Mouse (Mus musculus) embryo, embryonic 11 days (tissue): ENCODE measurements around the gene Ces1e.
"Not testable (repeated sequence)": the region's sequence is repeated elsewhere in the genome, so short reads cannot be mapped to it uniquely, and the experiment has no call there.

Source experiments
- DNase-seq: peaks from one replicate; pipeline ENCODE4 v3.0.0-alpha.2; 2015

The Ces1e gene

GRCm38 (mm10) chr8:93229446-93229845 is at the start of gene Ces1e:
Gene Ces1e (minus strand): TSS chr8:93229619.
- no peak for DNase-seq

DNA sequence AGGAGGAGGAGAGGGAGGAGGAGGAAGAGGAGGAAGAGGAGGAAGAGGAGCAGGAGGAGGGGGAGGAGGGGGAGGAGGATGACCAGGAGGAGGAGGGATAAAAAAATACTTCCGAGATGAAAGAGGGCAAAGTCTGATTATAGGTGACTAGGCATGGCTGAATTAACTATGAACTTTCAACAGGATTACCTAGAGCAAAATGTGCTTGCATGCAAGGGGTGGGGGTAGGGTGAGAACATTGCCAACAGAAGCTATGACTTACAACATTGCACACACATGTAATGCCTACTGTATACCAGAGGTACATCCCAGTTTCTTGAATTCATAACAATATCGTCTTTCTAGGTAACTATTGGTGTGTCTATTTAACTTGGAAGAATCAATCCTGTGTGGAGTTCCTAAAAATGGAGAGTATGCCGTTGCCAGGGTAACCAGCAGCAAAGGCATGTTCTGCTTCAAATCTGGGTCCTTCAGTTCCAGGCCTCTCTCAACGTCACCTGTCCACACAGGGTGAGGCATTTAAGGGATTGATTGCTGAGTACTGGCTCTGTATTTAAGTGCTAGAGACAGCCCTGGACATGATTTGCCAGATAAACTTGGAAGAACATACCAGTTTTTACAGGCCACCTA is 48.9 kb upstream of the Ces1e start:
- DNase-seq = no peak

- DNase-seq = no peak
Observed at GRCm38 (mm10) chr8:93274609-93275008, 45.2 kb upstream of the Ces1e start.

DNA sequence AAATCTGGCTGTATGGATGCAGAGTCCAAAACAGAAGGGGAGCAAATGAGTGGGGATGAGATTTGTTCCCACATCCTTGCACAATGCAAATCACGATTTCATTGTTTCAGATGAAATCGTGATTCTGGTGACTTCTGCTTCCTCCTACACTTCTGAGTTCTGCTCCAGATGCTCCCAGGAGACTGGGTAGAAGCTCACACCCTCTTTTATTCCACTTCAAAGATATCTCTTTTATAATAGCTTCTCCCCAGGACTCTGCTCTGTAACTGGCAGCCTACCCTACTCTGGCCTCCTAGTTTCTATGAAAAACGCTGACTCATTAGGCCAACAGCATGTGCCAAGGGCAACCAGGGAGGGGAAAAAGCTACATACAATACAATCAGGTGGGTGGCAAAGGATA is 43.9 kb upstream of the Ces1e start:
- no peak for DNase-seq

GRCm38 (mm10) chr8:93272686-93273085 is 43.3 kb upstream of the Ces1e start:
- no peak for DNase-seq

- no peak for DNase-seq
Observed at GRCm38 (mm10) chr8:93261436-93261835, 32.0 kb upstream of the Ces1e start.

GRCm38 (mm10) chr8:93252400-93252925 is 23.0 kb upstream of the Ces1e start:
- DNase-seq = no peak

GRCm38 (mm10) chr8:93246057-93246456 is 16.6 kb upstream of the Ces1e start:
- DNase-seq = no peak

DNA sequence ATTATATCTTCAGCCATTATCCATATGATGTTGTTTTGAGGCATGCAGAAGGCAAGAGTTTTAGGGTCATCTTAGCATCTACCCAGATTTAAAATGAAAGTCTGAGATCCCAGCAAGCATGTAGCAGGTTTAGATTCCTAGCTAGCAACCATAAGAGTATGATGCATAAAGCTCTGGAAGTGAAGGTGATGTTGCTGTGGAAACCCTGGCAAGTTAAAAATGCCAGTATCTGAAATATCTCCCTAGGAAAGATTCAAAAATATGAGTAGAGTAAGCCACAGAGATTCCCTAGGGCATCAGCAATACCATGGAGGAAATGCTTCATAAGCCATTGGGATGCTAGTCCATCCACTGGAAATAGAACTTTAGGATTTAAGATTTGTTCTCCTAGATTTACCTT is 10.5 kb upstream of the Ces1e start:
- DNase-seq = no peak

DNA sequence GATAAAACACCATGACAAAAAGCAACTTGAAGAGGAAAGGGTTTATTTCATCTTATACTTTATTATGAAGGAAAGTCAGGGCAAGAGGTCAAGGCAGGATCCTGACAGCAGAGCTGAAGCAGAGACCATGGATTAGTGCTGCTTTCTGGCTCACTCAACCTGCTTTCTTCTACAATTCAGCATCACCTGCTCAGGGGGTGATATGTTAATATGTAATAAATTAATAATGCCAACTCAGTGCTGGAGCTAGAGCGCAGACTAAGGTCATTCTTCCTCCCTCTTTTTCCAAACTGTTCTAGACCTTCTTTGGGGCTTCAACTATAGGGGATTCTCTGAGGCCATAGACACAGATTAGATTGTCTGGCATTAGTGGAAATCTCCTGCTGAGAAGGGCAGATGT is 6.3 kb upstream of the Ces1e start:
- no peak for DNase-seq

- no peak for DNase-seq
Observed at GRCm38 (mm10) chr8:93234706-93235105, 5.3 kb upstream of the Ces1e start.

GRCm38 (mm10) chr8:93234068-93234467 is 4.6 kb upstream of the Ces1e start:
- DNase-seq = no peak

DNA sequence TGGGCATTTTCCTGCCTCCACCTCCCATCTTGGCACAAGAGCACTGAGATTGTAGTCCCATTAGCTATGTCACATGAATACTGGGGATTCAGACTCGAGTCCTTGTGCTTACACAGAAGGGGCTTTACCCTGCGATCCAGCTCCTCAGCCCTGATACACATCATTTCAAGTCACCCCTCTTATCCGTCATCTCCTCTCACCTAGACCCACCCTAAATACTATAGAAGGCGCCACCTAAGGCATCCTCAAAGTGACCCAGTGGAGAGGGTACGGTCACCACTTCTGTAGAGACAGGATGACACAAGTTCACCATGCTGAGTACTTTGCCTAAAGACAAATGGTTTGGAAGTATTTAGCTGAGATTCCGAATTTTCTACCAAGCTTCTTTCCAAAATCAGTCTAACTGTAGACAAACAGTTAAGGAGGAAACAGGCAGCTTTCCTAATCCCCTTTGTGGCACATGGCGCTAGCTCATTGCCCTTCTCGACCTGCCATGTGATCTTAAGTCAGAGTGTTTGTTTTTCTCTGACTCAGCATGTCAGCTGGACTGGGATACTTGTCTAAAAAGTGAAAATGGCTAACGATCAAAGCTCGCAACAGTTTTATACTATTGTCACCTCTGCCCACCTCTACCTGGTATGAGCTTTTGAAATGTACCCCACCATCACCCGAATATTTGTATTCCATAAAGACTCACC is 597 bp downstream of the Ces1e start:
- peak; percentile 5 for DNase-seq

- not testable (repeated sequence) for DNase-seq
Observed at GRCm38 (mm10) chr8:93226471-93226870, 2.9 kb downstream of the Ces1e start.

DNA sequence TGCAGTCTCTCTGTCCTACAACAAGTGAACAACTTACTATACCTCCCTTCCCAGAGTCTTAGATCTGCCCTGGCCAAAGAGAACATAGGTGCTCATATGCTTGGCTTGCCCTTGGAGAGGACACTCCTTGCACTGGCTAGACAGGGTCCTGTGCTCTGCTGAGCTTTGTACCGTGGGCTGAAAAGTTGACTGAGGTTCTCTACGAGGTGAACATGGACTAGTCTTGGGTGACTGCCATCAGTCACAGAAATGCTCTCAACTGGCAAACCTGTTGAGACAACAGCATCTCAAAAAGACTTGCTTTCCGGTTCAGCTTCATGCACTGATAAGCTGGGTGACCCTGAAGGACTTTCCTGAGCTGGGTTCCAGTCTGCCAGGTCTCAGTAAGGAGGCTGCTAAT is 7.5 kb downstream of the Ces1e start:
- DNase-seq = no peak

DNA sequence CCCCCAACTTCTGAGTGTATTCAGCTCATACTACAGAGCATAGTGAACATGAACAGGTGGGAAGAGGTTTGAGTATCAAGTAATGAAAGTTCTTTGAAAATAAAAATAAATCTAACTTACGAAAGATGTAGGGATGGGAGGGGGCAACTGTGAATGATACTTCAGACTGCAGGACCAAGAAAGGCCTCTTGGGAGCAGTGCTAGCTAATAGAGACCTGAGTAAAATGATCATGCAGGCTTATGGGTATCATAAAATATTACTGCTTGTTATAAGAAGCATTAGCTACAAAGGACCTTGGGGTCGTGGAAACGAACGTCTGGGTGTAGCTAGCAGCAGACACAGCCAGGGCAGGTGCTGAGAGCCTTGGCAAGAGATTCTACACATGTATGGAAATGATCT is 11.6 kb downstream of the Ces1e start:
- no peak for DNase-seq

- DNase-seq = no peak
Observed at GRCm38 (mm10) chr8:93217375-93217774, 12.0 kb downstream of the Ces1e start.

GRCm38 (mm10) chr8:93211091-93211490 is 18.3 kb downstream of the Ces1e start:
- DNase-seq = no peak

- DNase-seq = not testable (repeated sequence)
Observed at GRCm38 (mm10) chr8:93199146-93199545, 30.3 kb downstream of the Ces1e start.

DNA sequence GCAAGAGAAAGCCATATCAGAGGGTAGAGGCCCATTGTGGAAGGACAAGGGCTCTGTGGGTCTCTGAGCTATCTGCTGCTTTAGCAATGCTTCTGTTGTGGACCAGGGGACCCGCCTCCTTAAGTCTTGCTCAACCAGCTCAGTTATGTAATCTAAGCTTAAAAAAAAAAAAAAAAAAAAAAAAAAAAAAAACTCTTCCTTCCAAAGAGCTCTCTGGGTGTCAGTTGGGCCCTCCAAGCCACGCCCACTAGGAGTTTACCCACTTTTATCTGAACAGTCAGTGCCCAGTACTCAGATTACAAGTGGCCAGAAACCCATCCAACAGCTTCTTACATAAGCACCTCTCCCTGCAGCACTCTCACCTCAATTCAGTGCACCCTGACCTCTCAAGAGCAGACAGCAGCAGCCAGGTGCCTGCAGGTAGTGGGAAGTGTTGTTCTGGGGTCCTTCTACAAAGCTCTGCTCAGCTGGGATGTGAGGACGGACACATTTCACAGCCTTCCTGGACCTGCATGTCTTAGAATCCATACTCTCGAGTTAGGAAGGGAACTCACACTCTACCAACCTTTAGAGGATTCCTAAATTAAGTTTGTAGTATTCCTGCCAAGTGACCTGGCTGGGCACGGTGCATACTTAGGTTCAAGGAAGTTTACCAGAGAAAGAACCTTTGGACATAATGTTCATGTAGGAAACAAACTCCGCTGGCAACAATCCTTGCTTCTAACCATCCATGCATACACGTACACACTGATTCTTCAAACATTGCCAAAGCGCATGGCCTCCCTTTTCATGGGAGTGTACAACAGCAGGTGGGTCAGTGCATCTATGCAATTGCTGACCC is 31.5 kb downstream of the Ces1e start, which contains the start of gene Ces1d:
Gene Ces1d, minus strand, starts transcription at position 154 of the 841 bp plus-strand sequence.
- no peak for DNase-seq

DNA sequence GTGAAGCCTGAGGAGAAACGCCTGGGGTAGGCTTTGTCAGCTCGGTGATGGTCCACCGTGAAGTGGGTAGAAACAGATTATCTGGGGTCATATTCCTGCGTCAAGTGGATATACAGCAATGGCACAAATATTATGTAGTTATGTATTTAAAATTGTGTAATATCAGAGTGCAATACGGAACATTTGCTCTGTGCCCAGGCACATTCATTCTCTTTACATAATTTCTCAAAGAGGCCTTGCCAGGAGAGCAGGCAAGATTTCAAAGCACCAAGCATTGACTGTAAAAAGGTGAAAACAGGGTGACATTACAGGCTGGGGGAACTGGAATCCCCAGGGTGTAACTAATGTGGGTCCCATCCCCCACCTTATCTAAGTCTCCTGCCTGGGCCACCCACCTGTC is 33.0 kb downstream of the Ces1e start:
- DNase-seq = no peak

- DNase-seq = no peak
Observed at GRCm38 (mm10) chr8:93180581-93181129, 48.8 kb downstream of the Ces1e start.

DNA sequence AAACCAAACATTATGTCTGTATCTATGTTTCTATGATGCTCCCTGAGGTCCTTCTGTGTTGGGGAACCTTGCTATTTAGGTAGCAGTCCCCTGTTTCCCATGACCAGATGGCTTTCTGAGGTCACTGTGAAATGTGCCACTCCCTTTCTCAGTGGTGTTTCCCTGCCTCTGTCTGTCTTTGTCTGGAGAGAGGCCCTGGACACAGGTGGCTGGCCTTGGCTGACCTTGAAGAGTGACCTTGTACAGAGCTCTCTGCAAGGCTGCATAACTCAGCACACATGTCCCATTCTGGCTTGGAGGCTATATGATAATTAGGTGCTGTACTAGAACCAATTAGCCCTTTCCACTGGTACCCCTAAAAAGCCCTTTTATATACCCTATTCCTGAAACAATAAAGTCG is 52.8 kb downstream of the Ces1e start:
- DNase-seq = peak; percentile 9
